Mouse (Mus musculus) midbrain, embryonic 13.5 days (tissue): ENCODE results near the gene Iah1. TPM values are rescaled to one million over a fixed set of nuclear protein-coding genes. Genes with fewer than 3 reads are reported as not detected.
A peak's percentile ranks its signal among the peaks of the same experiment; 100 is the strongest.

ENCODE experiments used
- ATAC-seq: fragments of 200-750 bp; cut with Nextera tagmentation; 2 replicates; pipeline ENCODE4 v1.8.0; 2017; ENCODE audit warnings: mild to moderate bottlenecking, moderate TSS enrichment, moderate library complexity
- H3K27ac ChIP-seq: fragments of 300-500 bp; sonication (generic); 2 replicates; pipeline ENCODE4 v1.5.1; 2015; ENCODE audit warnings: inconsistent platforms, mild to moderate bottlenecking, moderate library complexity
- H3K27me3 ChIP-seq: fragments of 300-500 bp; sonication (generic); 2 replicates; pipeline ENCODE4 v1.6.1; 2015; ENCODE audit warnings: mild to moderate bottlenecking, inconsistent platforms
- H3K36me3 ChIP-seq: fragments of 300-500 bp; sonication (generic); 2 replicates; pipeline ENCODE4 v1.6.1; 2015; ENCODE audit warnings: mild to moderate bottlenecking, inconsistent platforms
- H3K4me1 ChIP-seq: fragments of 300-500 bp; sonication (generic); replicated peaks from 2 replicates; pipeline ENCODE4 v1.6.1; 2015; ENCODE audit warnings: inconsistent platforms
- H3K4me2 ChIP-seq: fragments of 300-500 bp; sonication (generic); replicated peaks from 2 replicates; pipeline ENCODE4 v1.6.1; 2015; ENCODE audit warnings: moderate library complexity, mild to moderate bottlenecking, inconsistent platforms
- H3K4me3 ChIP-seq: fragments of 300-500 bp; sonication (generic); replicated peaks from 2 replicates; pipeline ENCODE4 v1.5.1; 2015; ENCODE audit warnings: mild to moderate bottlenecking, inconsistent platforms
- H3K9ac ChIP-seq: fragments of 300-500 bp; sonication (generic); replicated peaks from 2 replicates; pipeline ENCODE4 v1.6.1; 2015; ENCODE audit warnings: mild to moderate bottlenecking, inconsistent platforms
- H3K9me3 ChIP-seq: fragments of 300-500 bp; sonication (generic); 2 replicates; pipeline ENCODE4 v1.6.1; 2016; ENCODE audit warnings: mild to moderate bottlenecking, inconsistent platforms
- WGBS: fragments of 180-500 bp; shearing (Covaris S2); methylation state at CpG from one replicate; pipeline ENCODE4 v1.1.7; 2015; 5-methylcytosine and 5-hydroxymethylcytosine counted together
- polyA plus RNA-seq: library from polyadenylated mRNA; unstranded; fragments of >200 nt; fragmentation: Nextera tagmentation; extraction: Ambion mirVana; gene quantifications from 2 replicates; pipeline ENCODE4 v1.2.1, GENCODE M21; 2015

Gene Iah1
- polyA plus RNA-seq, 1 experiment from 2014 or later = 44.7 TPM

GRCm38 (mm10) chr12:21350113-21350876 is 34.1 kb downstream of the Iah1 start:
- 0 out of 2 replicates have a peak, but pooled peaks cover 3% of the 10 kb centered on the region for H3K9me3 ChIP-seq
- WGBS = 8% methylated on average over 7 of the region's 7 CpGs

GRCm38 (mm10) chr12:21353681-21354080 is 37.5 kb downstream of the Iah1 start:
- ATAC-seq = no peak
- Histone ChIP-seq H3K9ac (no peak overlapping the region), H3K9me3 (0 out of 2 replicates have a peak, but pooled peaks cover 3% of the 10 kb centered on the region), H3K27me3 (no peaks in the 10 kb centered on the region), H3K4me3 (no peak overlapping the region), H3K4me1 (peaks cover 3% of the 10 kb centered on the region; the same call in 1 of the 2 replicates), H3K36me3 (peaks cover 55% of the 10 kb centered on the region), H3K27ac (no peak overlapping the region), H3K4me2 (no peak overlapping the region)
- 97% methylated on average over 8 of the region's 8 CpGs for WGBS

More at GRCm38 (mm10) chr12:21350113-21350876, 34.1 kb downstream of the Iah1 start:
- Histone ChIP-seq H3K27me3 (no peaks in the 10 kb centered on the region), H3K4me3 (no peak overlapping the region), H3K36me3 (peaks cover 55% of the 10 kb centered on the region), H3K4me1 (peaks cover 3% of the 10 kb centered on the region; the same call in 1 of the 2 replicates), H3K9ac (no peak overlapping the region), H3K27ac (no peak overlapping the region; the same call in 1 of the 2 replicates), H3K4me2 (no peak overlapping the region)
- ATAC-seq = peak; percentile 76

GRCm38 (mm10) chr12:21362686-21363085 is 46.5 kb downstream of the Iah1 start:
- WGBS = 93% methylated on average over 2 of the region's 2 CpGs
- no peaks in the 10 kb centered on the region for H3K9me3 ChIP-seq

GRCm38 (mm10) chr12:21363195-21363594 is 47.0 kb downstream of the Iah1 start:
- Histone ChIP-seq H3K9ac (no peak overlapping the region), H3K4me2 (no peak overlapping the region), H3K4me1 (no peaks in the 10 kb centered on the region), H3K9me3 (no peaks in the 10 kb centered on the region), H3K4me3 (no peak overlapping the region), H3K27ac (no peak overlapping the region), H3K36me3 (peaks cover 2% of the 10 kb centered on the region; the same call in 1 of the 2 replicates), H3K27me3 (no peaks in the 10 kb centered on the region)
- no peak for ATAC-seq
- WGBS = 96% methylated on average over 3 of the region's 3 CpGs

More at GRCm38 (mm10) chr12:21362686-21363085, 46.5 kb downstream of the Iah1 start:
- Histone ChIP-seq H3K4me3 (no peak overlapping the region), H3K27ac (no peak overlapping the region), H3K9ac (no peak overlapping the region), H3K27me3 (no peaks in the 10 kb centered on the region), H3K4me1 (no peaks in the 10 kb centered on the region), H3K4me2 (no peak overlapping the region), H3K36me3 (peaks cover 2% of the 10 kb centered on the region; the same call in 1 of the 2 replicates)
- no peak for ATAC-seq

GRCm38 (mm10) chr12:21364624-21365435 is 48.6 kb downstream of the Iah1 start:
- no peaks in the 10 kb centered on the region for H3K4me1 ChIP-seq
- WGBS = 90% methylated on average over 10 of the region's 10 CpGs
- H3K9ac ChIP-seq = no peak overlapping the region
- H3K27me3 ChIP-seq = no peaks in the 10 kb centered on the region
- ATAC-seq = no peak
- H3K9me3 ChIP-seq = no peaks in the 10 kb centered on the region
- H3K4me2 ChIP-seq = no peak overlapping the region
- no peak overlapping the region for H3K27ac ChIP-seq
- peaks cover under 1% of the 10 kb centered on the region; the same call in 1 of the 2 replicates for H3K36me3 ChIP-seq
- no peak overlapping the region for H3K4me3 ChIP-seq

GRCm38 (mm10) chr12:21368376-21369086 is 52.3 kb downstream of the Iah1 start:
- Histone ChIP-seq H3K27me3 (no peaks in the 10 kb centered on the region), H3K9ac (no peak overlapping the region), H3K27ac (no peak overlapping the region), H3K4me3 (no peak overlapping the region), H3K9me3 (no peaks in the 10 kb centered on the region), H3K4me1 (peaks cover 10% of the 10 kb centered on the region), H3K4me2 (no peak overlapping the region), H3K36me3 (no peaks in the 10 kb centered on the region)
- WGBS = 94% methylated on average over 9 of the region's 9 CpGs
- ATAC-seq = no peak

GRCm38 (mm10) chr12:21369087-21369410 is 52.9 kb downstream of the Iah1 start:
- 89% methylated on average over 5 of the region's 5 CpGs for WGBS
- H3K36me3 ChIP-seq = no peaks in the 10 kb centered on the region
- no peak for ATAC-seq
- H3K4me2 ChIP-seq = no peak overlapping the region
- no peaks in the 10 kb centered on the region for H3K9me3 ChIP-seq
- no peak overlapping the region for H3K9ac ChIP-seq
- no peak overlapping the region for H3K27ac ChIP-seq
- no peak overlapping the region for H3K4me3 ChIP-seq
- H3K27me3 ChIP-seq = no peaks in the 10 kb centered on the region
- peaks cover 10% of the 10 kb centered on the region for H3K4me1 ChIP-seq

GRCm38 (mm10) chr12:21370035-21370611 is 53.9 kb downstream of the Iah1 start:
- Histone ChIP-seq H3K27me3 (no peaks in the 10 kb centered on the region), H3K9ac (no peak overlapping the region), H3K36me3 (no peaks in the 10 kb centered on the region), H3K4me3 (no peak overlapping the region), H3K4me2 (no peak overlapping the region), H3K27ac (no peak overlapping the region), H3K4me1 (peaks cover 10% of the 10 kb centered on the region), H3K9me3 (no peaks in the 10 kb centered on the region)
- ATAC-seq = no peak
- WGBS = 100% methylated on average over 1 of the region's 1 CpGs

GRCm38 (mm10) chr12:21373100-21373819 is 57.1 kb downstream of the Iah1 start, which contains the start of gene Adam17:
Gene Adam17 (minus strand): TSS chr12:21373632.
- H3K4me2 ChIP-seq = peak within 1 kb of the TSS; percentile 76
- no peaks in the 10 kb centered on the region for H3K36me3 ChIP-seq
- under 1% methylated on average over 55 of the region's 55 CpGs for WGBS
- peaks cover 10% of the 10 kb centered on the region for H3K4me1 ChIP-seq
- H3K9ac ChIP-seq = peak within 1 kb of the TSS; percentile 81
- H3K9me3 ChIP-seq = no peaks in the 10 kb centered on the region
- H3K27ac ChIP-seq = peak within 1 kb of the TSS; percentile 89
- peak; percentile 99 for ATAC-seq
- H3K4me3 ChIP-seq = peak within 1 kb of the TSS; percentile 74
- H3K27me3 ChIP-seq = no peaks in the 10 kb centered on the region
